Mouse (Mus musculus) liver, embryonic 16.5 days (tissue): ENCODE results near the gene Gm12117. TPM values are rescaled to one million over a fixed set of nuclear protein-coding genes. Genes with fewer than 3 reads are reported as not detected.

Source experiments
- ATAC-seq: fragments of 200-750 bp; cut with Nextera tagmentation; 2 replicates; pipeline ENCODE4 v1.8.0; 2017; ENCODE audit warnings: low read depth, mild to moderate bottlenecking, moderate number of reproducible peaks, moderate library complexity
- H3K27ac ChIP-seq: fragments of 300-500 bp; sonication (generic); 2 replicates; pipeline ENCODE4 v1.5.1; 2014; ENCODE audit warnings: mild to moderate bottlenecking, low read length
- H3K27me3 ChIP-seq: fragments of 300-500 bp; sonication (generic); 2 replicates; pipeline ENCODE4 v1.6.1; 2014; ENCODE audit warnings: low read depth, low read length, mixed read lengths; ENCODE audit not compliant: control insufficient read depth, insufficient read depth
- H3K36me3 ChIP-seq: fragments of 300-500 bp; sonication (generic); 2 replicates; pipeline ENCODE4 v1.6.1; 2014; ENCODE audit warnings: mild to moderate bottlenecking; ENCODE audit not compliant: control insufficient read depth, insufficient read depth
- H3K4me1 ChIP-seq: fragments of 300-500 bp; sonication (generic); 2 replicates; pipeline ENCODE4 v1.6.1; 2014; ENCODE audit warnings: low read depth, low read length, mixed read lengths; ENCODE audit not compliant: control insufficient read depth
- H3K4me2 ChIP-seq: fragments of 300-500 bp; sonication (generic); 2 replicates; pipeline ENCODE4 v1.6.1; 2014; ENCODE audit warnings: low read depth, low read length, mixed read lengths
- H3K4me3 ChIP-seq: fragments of 300-500 bp; sonication (generic); 2 replicates; pipeline ENCODE4 v1.5.1; 2014; ENCODE audit warnings: low read depth, mild to moderate bottlenecking, low read length
- H3K9ac ChIP-seq: fragments of 300-500 bp; sonication (generic); 2 replicates; pipeline ENCODE4 v1.6.1; 2014; ENCODE audit warnings: low read depth, low read length
- H3K9me3 ChIP-seq: fragments of 300-500 bp; sonication (generic); replicated peaks from 2 replicates; pipeline ENCODE4 v1.6.1; 2016; ENCODE audit warnings: low read length; ENCODE audit not compliant: control insufficient read depth
- WGBS: fragments of 180-500 bp; shearing (Covaris S2); extraction: QIAGEN DNeasy Blood & Tissue Kit; methylation state at CpG from one replicate; pipeline ENCODE4 v1.1.7; 2014; ENCODE audit not compliant: insufficient replicate concordance; 5-methylcytosine and 5-hydroxymethylcytosine counted together
- polyA plus RNA-seq: library from polyadenylated mRNA; unstranded; fragments of >200 nt; fragmentation: Nextera tagmentation; extraction: Ambion mirVana; gene quantifications from 2 replicates; pipeline ENCODE4 v1.2.1, GENCODE M21; 2015

The Gm12117 gene
- not detected in 2 replicates for polyA plus RNA-seq

DNA sequence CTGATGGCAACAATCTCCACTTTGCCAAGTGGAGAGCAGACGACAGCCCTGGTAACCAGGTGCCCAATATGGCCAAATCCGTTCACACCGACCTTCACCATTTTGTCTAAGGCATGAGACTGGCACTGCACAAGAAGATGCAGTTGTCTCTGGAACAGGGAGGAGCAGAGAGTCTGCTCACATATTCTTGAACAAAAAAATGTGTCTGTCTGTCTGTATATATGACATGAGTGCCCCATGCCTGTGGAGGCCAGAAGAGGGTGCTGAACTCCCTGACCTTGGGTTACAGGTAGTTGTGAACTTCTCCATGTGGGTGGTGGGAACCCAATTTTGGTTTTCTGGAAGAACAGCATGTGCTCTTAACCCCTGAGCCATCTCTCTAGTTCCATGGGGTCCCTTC lies at the start of gene Gm12117:
Gene Gm12117 (minus strand): TSS at position 101 of the 400 bp plus-strand sequence.
- no peaks in the 10 kb centered on the region for H3K4me1 ChIP-seq
- WGBS = 73% methylated on average over 3 of the region's 3 CpGs
- no peak for ATAC-seq
- H3K36me3 ChIP-seq = no peaks in the 10 kb centered on the region
- H3K4me3 ChIP-seq = no peak within 1 kb of the TSS
- H3K9ac ChIP-seq = no peak within 1 kb of the TSS
- no peaks in the 10 kb centered on the region for H3K27me3 ChIP-seq
- H3K4me2 ChIP-seq = no peak within 1 kb of the TSS
- no peak within 1 kb of the TSS for H3K27ac ChIP-seq
- H3K9me3 ChIP-seq = no peaks in the 10 kb centered on the region

DNA sequence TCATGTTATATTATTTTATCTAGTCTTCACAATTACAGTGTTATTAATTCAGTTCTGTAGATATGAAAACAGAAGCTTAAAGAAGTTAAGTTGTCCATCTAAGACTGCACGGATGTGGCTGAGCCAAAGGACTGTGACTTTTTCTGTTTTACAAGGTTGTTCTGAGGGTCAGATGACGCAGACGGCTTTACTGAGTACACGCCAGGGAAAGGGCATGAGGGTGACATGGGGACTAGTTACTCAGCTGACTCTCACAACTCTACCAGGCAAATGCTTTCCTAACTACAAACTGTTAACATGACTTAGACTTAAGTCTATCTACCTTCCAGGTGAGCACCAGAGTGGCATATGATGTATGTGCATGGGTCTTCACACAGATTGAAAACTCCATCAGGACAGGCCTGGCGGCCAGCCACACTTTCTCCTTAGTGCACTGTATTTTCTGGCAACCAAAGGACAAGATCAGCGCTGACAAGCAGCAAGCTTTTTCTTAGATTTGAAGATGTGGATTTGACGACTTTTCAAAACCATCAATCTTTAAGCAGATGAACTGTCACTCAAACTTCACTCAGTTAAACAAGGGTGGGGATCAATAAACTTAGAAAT lies 42.6 kb upstream of the Gm12117 start:
- H3K27me3 ChIP-seq = no peaks in the 10 kb centered on the region
- WGBS = 69% methylated on average over 7 of the region's 7 CpGs
- H3K27ac ChIP-seq = no peak overlapping the region

GRCm38 (mm10) chr11:33309566-33309965 lies 33.0 kb upstream of the Gm12117 start:
- Histone ChIP-seq H3K4me3 (no peak overlapping the region), H3K9me3 (no peaks in the 10 kb centered on the region), H3K9ac (no peak overlapping the region), H3K4me1 (no peaks in the 10 kb centered on the region), H3K27ac (no peak overlapping the region), H3K4me2 (no peak overlapping the region), H3K27me3 (no peaks in the 10 kb centered on the region), H3K36me3 (no peaks in the 10 kb centered on the region)
- 65% methylated on average over 4 of the region's 4 CpGs for WGBS
- ATAC-seq = no peak

More for the DNA sequence above, 42.6 kb upstream of the Gm12117 start:
- no peak for ATAC-seq
- no peak overlapping the region for H3K4me3 ChIP-seq
- H3K9me3 ChIP-seq = no peaks in the 10 kb centered on the region
- H3K9ac ChIP-seq = no peak overlapping the region
- no peak overlapping the region for H3K4me2 ChIP-seq
- H3K4me1 ChIP-seq = no peaks in the 10 kb centered on the region
- H3K36me3 ChIP-seq = no peaks in the 10 kb centered on the region

GRCm38 (mm10) chr11:33300859-33301258 lies 24.3 kb upstream of the Gm12117 start:
- no peak overlapping the region for H3K4me3 ChIP-seq
- no peak overlapping the region for H3K4me2 ChIP-seq
- H3K36me3 ChIP-seq = no peaks in the 10 kb centered on the region
- H3K27me3 ChIP-seq = no peaks in the 10 kb centered on the region
- H3K27ac ChIP-seq = no peak overlapping the region
- H3K9me3 ChIP-seq = no peaks in the 10 kb centered on the region
- WGBS = 73% methylated on average over 8 of the region's 8 CpGs
- H3K9ac ChIP-seq = no peak overlapping the region
- no peak for ATAC-seq
- H3K4me1 ChIP-seq = no peaks in the 10 kb centered on the region

GRCm38 (mm10) chr11:33299371-33299770 lies 22.8 kb upstream of the Gm12117 start:
- no peak overlapping the region for H3K9ac ChIP-seq
- no peaks in the 10 kb centered on the region for H3K9me3 ChIP-seq
- no peak for ATAC-seq

DNA sequence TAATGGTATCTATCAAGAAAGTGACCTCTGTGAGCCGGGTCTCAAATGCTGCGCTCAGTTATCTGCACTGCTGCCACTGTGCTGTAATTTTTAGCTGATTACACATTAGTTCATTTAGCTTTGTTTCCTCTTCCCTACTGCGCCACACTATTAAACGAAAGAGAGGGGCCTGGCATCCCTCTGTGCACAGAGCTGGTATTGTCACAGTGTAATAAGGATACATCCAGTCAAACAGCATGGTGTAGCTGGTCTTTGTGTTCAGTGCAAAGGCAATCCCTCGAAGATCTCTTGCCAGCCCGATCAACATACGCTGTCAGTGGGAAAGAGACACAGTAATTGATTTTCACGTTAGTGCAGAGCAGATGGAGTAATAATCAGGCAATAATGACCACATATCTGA lies 20.6 kb upstream of the Gm12117 start:
- no peak for ATAC-seq
- 70% methylated on average over 8 of the region's 8 CpGs for WGBS
- H3K4me1 ChIP-seq = no peaks in the 10 kb centered on the region
- no peak overlapping the region for H3K9ac ChIP-seq
- H3K4me3 ChIP-seq = no peak overlapping the region
- no peaks in the 10 kb centered on the region for H3K9me3 ChIP-seq
- H3K27me3 ChIP-seq = no peaks in the 10 kb centered on the region
- H3K27ac ChIP-seq = no peak overlapping the region
- H3K4me2 ChIP-seq = no peak overlapping the region
- H3K36me3 ChIP-seq = no peaks in the 10 kb centered on the region

More at GRCm38 (mm10) chr11:33299371-33299770, 22.8 kb upstream of the Gm12117 start:
- no peaks in the 10 kb centered on the region for H3K27me3 ChIP-seq
- H3K36me3 ChIP-seq = no peaks in the 10 kb centered on the region
- 72% methylated on average over 11 of the region's 11 CpGs for WGBS
- no peaks in the 10 kb centered on the region for H3K4me1 ChIP-seq
- H3K4me3 ChIP-seq = no peak overlapping the region
- H3K4me2 ChIP-seq = no peak overlapping the region
- H3K27ac ChIP-seq = no peak overlapping the region

- Histone ChIP-seq H3K27ac (no peak overlapping the region), H3K27me3 (no peaks in the 10 kb centered on the region), H3K4me3 (no peak overlapping the region), H3K36me3 (no peaks in the 10 kb centered on the region), H3K4me1 (no peaks in the 10 kb centered on the region), H3K9me3 (no peaks in the 10 kb centered on the region), H3K4me2 (no peak overlapping the region), H3K9ac (no peak overlapping the region)
- 49% methylated on average over 3 of the region's 3 CpGs for WGBS
- no peak for ATAC-seq
Observed at GRCm38 (mm10) chr11:33295422-33295821, 18.9 kb upstream of the Gm12117 start.

- Histone ChIP-seq H3K27ac (no peak overlapping the region), H3K4me1 (no peaks in the 10 kb centered on the region), H3K4me3 (no peak overlapping the region), H3K9ac (no peak overlapping the region), H3K4me2 (no peak overlapping the region), H3K9me3 (no peaks in the 10 kb centered on the region), H3K27me3 (no peaks in the 10 kb centered on the region), H3K36me3 (no peaks in the 10 kb centered on the region)
- 50% methylated on average over 6 of the region's 6 CpGs for WGBS
- no peak for ATAC-seq
Observed at GRCm38 (mm10) chr11:33294063-33294462, 17.5 kb upstream of the Gm12117 start.

DNA sequence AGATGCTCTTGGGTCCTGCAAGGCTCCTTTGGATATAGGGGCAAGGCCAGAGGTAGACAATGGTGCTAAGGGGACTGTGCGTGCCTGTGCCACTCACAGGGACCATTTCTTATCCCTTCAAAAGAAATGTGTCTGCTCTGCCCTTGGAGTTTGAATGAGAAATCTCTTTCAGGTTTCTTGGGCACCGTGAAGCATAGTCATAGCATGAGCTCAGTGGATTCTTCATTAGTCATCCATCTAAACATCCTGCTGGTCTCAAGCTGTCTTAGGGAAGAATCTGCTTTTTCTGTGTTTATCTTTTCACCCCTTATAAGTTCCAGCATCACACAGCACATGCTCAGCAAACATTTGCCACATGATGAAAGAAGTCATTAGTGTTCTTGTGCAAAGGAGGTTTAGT lies 2.0 kb upstream of the Gm12117 start:
- no peaks in the 10 kb centered on the region for H3K4me1 ChIP-seq
- H3K4me3 ChIP-seq = no peak overlapping the region
- H3K27me3 ChIP-seq = no peaks in the 10 kb centered on the region
- H3K27ac ChIP-seq = no peak overlapping the region
- H3K4me2 ChIP-seq = no peak overlapping the region
- no peaks in the 10 kb centered on the region for H3K9me3 ChIP-seq
- no peak for ATAC-seq
- 60% methylated on average over 2 of the region's 2 CpGs for WGBS
- no peaks in the 10 kb centered on the region for H3K36me3 ChIP-seq
- H3K9ac ChIP-seq = no peak overlapping the region
